2 mouse cellular contexts compared by ENCODE assay signal in genomic region chr9:78590471-78590870, GRCm38 (mm10).
A peak's percentile ranks its signal among the peaks of the same experiment; 100 is the strongest.
TF ChIP-seq lines count a peak whose summit lies in the region.

No protein-coding gene starts in this region.

TF ChIP-seq in ES-E14, 5 proteins besides CTCF, POLR2A, EP300 and RAD21 (continued from another document):
- no peak for TF ChIP-seq ZNF384 (IDR thresholded peaks at IDR 0.05; ENCODE audit: low read depth, low read length)

TF ChIP-seq in MEL, 35 proteins besides CTCF, POLR2A, EP300 and RAD21 (continued from another document):
- peak; percentile 84 for TF ChIP-seq MAFK (IDR thresholded peaks at IDR 0.05; ENCODE audit: borderline replicate concordance, low read depth, low read length)
- no peak for TF ChIP-seq MAX (IDR thresholded peaks at IDR 0.05; ENCODE audit: low read length)
- no peak for TF ChIP-seq E2F4 (IDR thresholded peaks at IDR 0.05; ENCODE audit: borderline replicate concordance, low read depth, low read length)
